Mouse (Mus musculus) heart, adult 2 months (tissue): ENCODE results near the gene Abcg4. TPM values are rescaled to one million over a fixed set of nuclear protein-coding genes. Genes with fewer than 3 reads are reported as not detected.

Experiments used
- DNase-seq, 2 experiments: peaks; one replicate each; pipeline ENCODE4 v3.0.0; 2021
- H3K27ac ChIP-seq: fragments of 200-600 bp; 2 replicates; pipeline ENCODE4 v1.8.1; 2022
- H3K27me3 ChIP-seq: fragments of 200-500 bp; 2 replicates; pipeline ENCODE4 v1.6.1; 2012; ENCODE audit warnings: mild to moderate bottlenecking, low read length, inconsistent platforms, mixed read lengths; ENCODE audit not compliant: control insufficient read depth, insufficient read depth
- H3K36me3 ChIP-seq: fragments of 200-500 bp; 2 replicates; pipeline ENCODE4 v1.6.1; 2012; ENCODE audit warnings: low read length, inconsistent platforms; ENCODE audit not compliant: control insufficient read depth, insufficient read depth
- H3K4me1 ChIP-seq: fragments of 200-500 bp; 2 replicates; pipeline ENCODE4 v1.6.1; 2011; ENCODE audit warnings: low read length; ENCODE audit not compliant: control insufficient read depth, insufficient read depth
- H3K4me3 ChIP-seq: fragments of 200-600 bp; 2 replicates; pipeline ENCODE4 v1.8.1; 2022
- H3K79me2 ChIP-seq: fragments of 200-500 bp; replicated peaks from 2 replicates; pipeline ENCODE4 v1.6.1; 2012; ENCODE audit warnings: mild to moderate bottlenecking, inconsistent platforms, low read length, moderate library complexity, mixed read lengths; ENCODE audit not compliant: control insufficient read depth, insufficient read depth
- H3K9ac ChIP-seq: fragments of 200-500 bp; 2 replicates; pipeline ENCODE4 v1.6.1; 2012; ENCODE audit warnings: low read depth, mild to moderate bottlenecking, control low read depth, inconsistent platforms, low read length, mixed read lengths
- CTCF ChIP-seq: fragments of 200-600 bp; IDR thresholded peaks from 2 replicates; pipeline ENCODE4 v1.8.1; 2022; ENCODE audit warnings: antibody characterized with exemption, mild to moderate bottlenecking, moderate library complexity
- EP300 ChIP-seq: fragments of 200-500 bp; IDR thresholded peaks from 2 replicates; pipeline ENCODE4 v1.6.1; 2011; ENCODE audit warnings: low read depth, low read length, control low read depth; ENCODE audit not compliant: insufficient read depth
- POLR2A ChIP-seq: fragments of 200-500 bp; IDR thresholded peaks from 2 replicates; pipeline ENCODE4 v1.6.1; 2011; ENCODE audit warnings: mild to moderate bottlenecking, low read depth, low read length, control low read depth; ENCODE audit not compliant: insufficient read depth
- WGBS: fragments of 180-500 bp; shearing (Covaris S2); methylation state at CpG from one replicate; pipeline ENCODE4 v1.1.7; 2018; 5-methylcytosine and 5-hydroxymethylcytosine counted together
- intact Hi-C: fragments of 180-260 bp; cut with DNase I; formaldehyde crosslinking; loops from one replicate; pipeline ENCODE4 v1.15.1; 2025
- polyA plus RNA-seq: library from polyadenylated mRNA; depleted of rRNA; stranded (reverse); fragments of >200 nt; gene quantifications from 2 replicates; pipeline ENCODE4 v1.2.3, GENCODE M21; 2012
- total RNA-seq, 2 experiments: library from RNA; stranded (reverse); gene quantifications; 2 replicates each; pipeline ENCODE4 v1.2.3; 2021

The Abcg4 gene
- total and polyA plus RNA-seq, 3 experiments = 0.42 to 2.1 (median 0.75) TPM

GRCm38 (mm10) chr9:44266478-44267226 is 21.8 kb downstream of the Abcg4 start:
- intact Hi-C loops = loop anchor here (10.0 kb wide), 1 partner anchor 282 kb away; no protein-coding TSS in a partner anchor
- H3K79me2 ChIP-seq = no peaks in the 10 kb centered on the region
- 77% methylated on average over 8 of the region's 8 CpGs for WGBS
- H3K36me3 ChIP-seq = no peaks in the 10 kb centered on the region
- no peak for DNase-seq
- TF ChIP-seq CTCF (no peak), POLR2A (no peak), EP300 (no peak)
- no peaks in the 10 kb centered on the region for H3K27me3 ChIP-seq
- peaks cover 4% of the 10 kb centered on the region; the same call in 1 of the 2 replicates for H3K4me1 ChIP-seq
- H3K4me3 ChIP-seq = peak overlapping the region; percentile 59; the same call in 1 of the 2 replicates
- H3K9ac ChIP-seq = peak overlapping the region; percentile 95
- peak overlapping the region; percentile 91; the same call in 1 of the 2 replicates for H3K27ac ChIP-seq

GRCm38 (mm10) chr9:44261388-44261787 is 27.0 kb downstream of the Abcg4 start:
- H3K27ac ChIP-seq = no peak overlapping the region
- no peaks in the 10 kb centered on the region for H3K79me2 ChIP-seq
- WGBS = 93% methylated on average over 14 of the region's 14 CpGs
- TF ChIP-seq EP300 (no peak), CTCF (no peak), POLR2A (no peak)
- no peak overlapping the region for H3K4me3 ChIP-seq
- no peaks in the 10 kb centered on the region for H3K27me3 ChIP-seq
- intact Hi-C loops = loop anchor here (10.0 kb wide), 1 partner anchor 277 kb away; no protein-coding TSS in a partner anchor
- no peaks in the 10 kb centered on the region; the same call in 1 of the 2 replicates for H3K4me1 ChIP-seq
- H3K36me3 ChIP-seq = no peaks in the 10 kb centered on the region
- DNase-seq = no peak
- H3K9ac ChIP-seq = no peak overlapping the region

DNA sequence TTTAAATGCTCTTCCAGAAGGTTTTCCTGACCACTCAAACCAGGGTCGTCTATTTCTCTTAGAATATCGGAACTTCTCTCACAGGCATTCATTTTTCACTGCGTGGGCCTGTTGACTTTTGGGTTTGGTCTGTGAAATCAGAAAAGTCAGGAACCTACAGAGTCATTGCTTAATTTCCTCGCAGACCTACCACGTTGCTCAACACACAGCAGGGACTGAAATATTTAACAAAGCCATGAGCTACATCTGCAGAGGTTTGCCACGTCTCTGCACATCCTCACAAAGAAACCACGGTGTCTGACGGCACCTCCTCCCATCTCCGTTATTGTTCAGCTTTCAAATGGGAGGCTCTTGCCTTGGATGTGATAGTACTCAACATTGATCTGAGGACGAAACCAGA is 29.4 kb downstream of the Abcg4 start:
- no peak overlapping the region for H3K4me3 ChIP-seq
- H3K36me3 ChIP-seq = no peaks in the 10 kb centered on the region
- no peak overlapping the region for H3K27ac ChIP-seq
- no peaks in the 10 kb centered on the region for H3K4me1 ChIP-seq
- no peaks in the 10 kb centered on the region for H3K27me3 ChIP-seq
- H3K79me2 ChIP-seq = no peaks in the 10 kb centered on the region
- intact Hi-C loops = no loop called here
- H3K9ac ChIP-seq = no peak overlapping the region
- TF ChIP-seq EP300 = no peak
- no peak for TF ChIP-seq CTCF
- DNase-seq = no peak
- 82% methylated on average over 10 of the region's 10 CpGs for WGBS

GRCm38 (mm10) chr9:44256213-44256612 is 32.2 kb downstream of the Abcg4 start:
- Histone ChIP-seq H3K79me2 (no peaks in the 10 kb centered on the region), H3K9ac (no peak overlapping the region), H3K4me1 (no peaks in the 10 kb centered on the region), H3K27ac (no peak overlapping the region), H3K27me3 (no peaks in the 10 kb centered on the region), H3K4me3 (no peak overlapping the region), H3K36me3 (no peaks in the 10 kb centered on the region)
- TF ChIP-seq EP300 = no peak
- no peak for TF ChIP-seq CTCF
- TF ChIP-seq POLR2A = no peak
- intact Hi-C loops = no loop called here
- 68% methylated on average over 8 of the region's 8 CpGs for WGBS
- DNase-seq = no peak

GRCm38 (mm10) chr9:44255136-44255521 is 33.3 kb downstream of the Abcg4 start:
- Histone ChIP-seq H3K4me3 (no peak overlapping the region), H3K27ac (no peak overlapping the region), H3K79me2 (no peaks in the 10 kb centered on the region), H3K9ac (no peak overlapping the region), H3K27me3 (no peaks in the 10 kb centered on the region), H3K4me1 (no peaks in the 10 kb centered on the region), H3K36me3 (no peaks in the 10 kb centered on the region)
- whole genome bisulfite sequencing = 69% methylated on average over 6 of the region's 6 CpGs
- no peak for TF ChIP-seq EP300
- no peak for TF ChIP-seq POLR2A
- TF ChIP-seq CTCF = no peak
- no peak for DNase-seq
- intact Hi-C loops = no loop called here

- Histone ChIP-seq H3K4me1 (no peaks in the 10 kb centered on the region), H3K4me3 (no peak overlapping the region), H3K79me2 (no peaks in the 10 kb centered on the region), H3K27me3 (no peaks in the 10 kb centered on the region), H3K9ac (no peak overlapping the region), H3K27ac (no peak overlapping the region), H3K36me3 (no peaks in the 10 kb centered on the region)
- DNase-seq = no peak
- TF ChIP-seq EP300 (no peak), POLR2A (no peak), CTCF (no peak)
- 41% methylated on average over 5 of the region's 5 CpGs for WGBS
- intact Hi-C loops = no loop called here
Measured at GRCm38 (mm10) chr9:44254508-44255135, 33.8 kb downstream of the Abcg4 start.
